8 mouse cellular contexts compared by ENCODE assay signal in genomic region chr9:53301269-53301720, GRCm38 (mm10). TPM values are rescaled to one million over a fixed set of nuclear protein-coding genes. Genes with fewer than 3 reads are reported as not detected.
DNase-seq lines count a peak whose midpoint lies in the region; ATAC-seq lines count a peak whose summit lies in the region.

Gene Exph5 (plus strand): TSS chr9:53301670.

- peaks cover 5% of the 10 kb centered on the region for H3K4me1 ChIP-seq in heart, embryonic 15.5 days (replicated peaks)

- intact Hi-C loops in heart, postnatal 36 days (cut with DNase I): no loop called here

- H3K4me2 ChIP-seq in heart, embryonic 15.5 days: peak within 1 kb of the TSS; percentile 85

- ATAC-seq in heart, embryonic 15.5 days (replicated peaks; ENCODE audit: insufficient number of reproducible peaks, insufficient read depth, low FRiP score, low read depth): no peak
- peak; percentile 75 to 77 for ATAC-seq in hematopoietic stem cell, adult 5-6 weeks (replicated peaks in 1 of 2; ENCODE audit: insufficient read depth in 1 of 2, low FRiP score in 2 of 2, low TSS enrichment in 1 of 2, low read depth in 1 of 2, poor library complexity in 2 of 2, severe bottlenecking in 2 of 2)
- ATAC-seq in erythroid progenitor cell, adult 5-6 weeks (replicated peaks; ENCODE audit: low FRiP score, poor library complexity, severe bottlenecking): no peak

- H3K27me3 ChIP-seq in heart, embryonic 15.5 days: peaks cover 16% of the 10 kb centered on the region; the same call in 1 of the 2 replicates

- H3K9ac ChIP-seq in heart, embryonic 15.5 days: peak within 1 kb of the TSS; percentile 40; the same call in 1 of the 2 replicates

- DNase-seq in heart, postnatal 36 days: no peak
- DNase-seq in cerebellum, adult 9-10 months: peak; percentile 84
- peak; percentile 32 for DNase-seq in left cerebral cortex, adult 11 months (ENCODE audit: low spot score)
- DNase-seq in lung, postnatal 14 days: peak; percentile 72
- DNase-seq in right cerebral cortex, postnatal 10 days (ENCODE audit: low spot score in 2 of 2): peak; percentile 55

- no peak within 1 kb of the TSS for H3K27ac ChIP-seq in heart, embryonic 15.5 days

- no peaks in the 10 kb centered on the region for H3K36me3 ChIP-seq in heart, embryonic 15.5 days

- H3K9me3 ChIP-seq in heart, embryonic 15.5 days (replicated peaks): no peaks in the 10 kb centered on the region

- H3K4me3 ChIP-seq in heart, embryonic 15.5 days: peak within 1 kb of the TSS; percentile 50

- under 1% methylated on average over 11 of the region's 11 CpGs for WGBS in heart, embryonic 15.5 days

RNA-seq across cellular contexts. Expression of gene Exph5, which starts in this region (rescaled TPM):
- polyA plus RNA-seq in heart, embryonic 15.5 days (2015; fragmentation: Nextera tagmentation; extraction: Ambion mirVana): 0.31 and 0.93 TPM in 2 replicates
- total RNA-seq in heart, postnatal 36 days (2021): under 1 TPM; 0.30 to 0.44 TPM
- 0.55 and 1.7 TPM in 2 replicates for total RNA-seq in hematopoietic stem cell, adult 5-6 weeks (2017)
- not detected in 2 replicates for total RNA-seq in erythroid progenitor cell, adult 5-6 weeks (2015; ENCODE audit: low replicate concordance)
- total RNA-seq in erythroid progenitor cell, adult 5-6 weeks (2017; ENCODE audit: low replicate concordance): not detected in 2 replicates

Comparison
In these comparisons a context has a peak if more than half of its experiments do, and no peak if none do; other contexts are left out.
1. ATAC-seq: peak in hematopoietic stem cell, adult 5-6 weeks (2 of 2); none in heart, embryonic 15.5 days (single experiment) and erythroid progenitor cell, adult 5-6 weeks (single experiment).
2. DNase-seq: peak in cerebellum, adult 9-10 months (single experiment), left cerebral cortex, adult 11 months (single experiment), lung, postnatal 14 days (single experiment) and right cerebral cortex, postnatal 10 days (2 of 2); none in heart, postnatal 36 days (0 of 2).